Mouse (Mus musculus) heart, postnatal 0 days (tissue): Measurements from ENCODE around the gene Hspa4.

ENCODE experiments used
- CTCF ChIP-seq: IDR thresholded peaks from 2 replicates; pipeline ENCODE4 v1.5.1; 2016; ENCODE audit warnings: antibody characterized with exemption, control low read depth, low read depth
- EP300 ChIP-seq: IDR thresholded peaks from 2 replicates; pipeline ENCODE4 v1.6.1; 2016; ENCODE audit warnings: antibody characterized with exemption, low read depth

DNA sequence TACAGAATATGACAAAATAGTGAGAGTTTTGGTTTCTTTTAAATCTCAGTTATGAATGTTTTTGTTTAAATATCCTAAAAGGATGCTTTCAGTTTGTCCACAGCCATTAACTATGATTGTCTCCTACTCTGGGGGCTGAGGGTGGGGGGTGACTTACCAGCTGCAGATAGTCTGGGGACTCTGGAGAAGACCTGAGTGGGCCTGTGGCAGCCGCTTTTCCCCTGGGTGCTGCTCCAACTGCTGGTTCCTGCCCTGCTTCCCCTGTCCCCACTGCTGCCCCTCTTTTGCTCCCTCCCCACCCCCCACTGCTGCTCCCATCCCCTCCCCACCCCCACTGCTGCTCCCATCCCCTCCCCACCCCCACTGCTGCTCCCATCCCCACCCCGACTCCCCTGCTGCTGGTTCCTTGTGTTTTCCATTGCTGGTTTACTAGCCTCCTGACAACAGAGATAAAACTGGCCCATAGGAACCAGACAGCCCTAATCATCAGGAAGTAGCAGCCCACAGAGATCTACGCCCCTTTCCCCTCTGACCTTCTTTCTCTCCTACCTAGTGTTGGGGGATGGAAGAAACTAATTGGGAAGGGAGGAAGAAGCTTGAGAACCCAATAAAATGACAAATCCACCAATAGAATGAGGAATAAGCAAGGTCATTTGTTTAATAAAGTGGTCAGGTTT lies 35.4 kb upstream of the Hspa4 start:
- TF ChIP-seq CTCF (no peak), EP300 (no peak)
